Mouse (Mus musculus) kidney, postnatal 4 days (tissue): ENCODE data around the gene Vtn.
A peak's percentile ranks its signal among the peaks of the same experiment; 100 is the strongest.

ENCODE experiments used
- DNase-seq, 2 experiments: peaks; one replicate each; pipeline ENCODE4 v3.0.0; 2021; ENCODE audit warnings: mixed read lengths in 2 of 2

The Vtn gene

GRCm38 (mm10) chr11:78534516-78534915 lies 35.6 kb downstream of the Vtn start:
- no peak for DNase-seq

- DNase-seq, result peak; percentile 29 to 54
Measured at GRCm38 (mm10) chr11:78535376-78536079, 36.6 kb downstream of the Vtn start.

- DNase-seq, result peak; percentile 98 to 99
Measured at GRCm38 (mm10) chr11:78536080-78536689, 37.3 kb downstream of the Vtn start, which contains the start of the genes Tnfaip1 and Ift20. Tnfaip1 (minus strand) TSS chr11:78536332. Ift20 (plus strand) TSS chr11:78536361.

- DNase-seq, result no peak
Measured at GRCm38 (mm10) chr11:78536690-78537084, 37.8 kb downstream of the Vtn start.

- no peak for DNase-seq
Measured at GRCm38 (mm10) chr11:78540358-78540757, 41.5 kb downstream of the Vtn start.

GRCm38 (mm10) chr11:78544449-78545111 lies 45.7 kb downstream of the Vtn start:
- DNase-seq, result no peak

GRCm38 (mm10) chr11:78545181-78545580 lies 46.3 kb downstream of the Vtn start:
- DNase-seq, result no peak

GRCm38 (mm10) chr11:78547718-78548460 lies 49.0 kb downstream of the Vtn start:
- no peak for DNase-seq

GRCm38 (mm10) chr11:78549491-78549987 lies 50.6 kb downstream of the Vtn start:
- no peak for DNase-seq

GRCm38 (mm10) chr11:78550168-78551058 lies 51.5 kb downstream of the Vtn start, which contains the start of gene Tmem97:
Tmem97 (minus strand) TSS chr11:78550777.
- peak; percentile 95 to 98 for DNase-seq

GRCm38 (mm10) chr11:78551059-78551398 lies 52.1 kb downstream of the Vtn start:
- no peak for DNase-seq
